Mouse (Mus musculus): Measurements from ENCODE around the gene Ubr3. TPM values are rescaled to one million over a fixed set of nuclear protein-coding genes. Genes with fewer than 3 reads are reported as not detected.

The Ubr3 gene
- total and polyA plus RNA-seq, 3 experiments, result 16.0 to 35.8 (median 17.9) TPM

DNA sequence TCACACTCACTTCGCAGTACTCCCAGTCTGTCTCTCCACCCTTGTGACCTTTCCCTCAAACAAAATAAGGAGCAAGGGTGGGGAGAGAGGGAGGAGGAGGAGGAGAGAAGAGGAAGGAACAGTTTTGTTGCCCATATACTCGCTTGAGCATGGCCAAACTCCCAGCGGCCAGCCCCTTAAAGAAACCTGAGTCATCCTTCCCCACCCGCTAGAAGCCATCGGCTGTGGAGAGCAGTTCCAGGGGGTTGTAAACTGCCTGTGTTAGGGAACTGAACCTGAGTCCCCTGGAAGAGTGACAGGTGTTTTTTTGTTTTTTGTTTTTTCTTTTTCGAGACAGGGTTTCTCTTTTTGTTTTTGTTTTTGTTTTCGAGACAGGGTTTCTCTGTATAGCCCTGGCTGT is 6.2 kb upstream of the Ubr3 start:
- Histone ChIP-seq H3K27me3 (replicated peaks) (no peaks in the 10 kb centered on the region), H3K4me3 (replicated peaks in 1 of 3; ENCODE audit: low read depth in 2 of 3, low read length in 2 of 3, poor library complexity in 1 of 3) (no peak overlapping the region), H3K9me3 (replicated peaks; ENCODE audit: low read length) (no peaks in the 10 kb centered on the region), H3K27ac (ENCODE audit: insufficient read depth, low read depth) (no peak overlapping the region), H3K4me1 (ENCODE audit: control insufficient read depth in 1 of 2, insufficient read depth in 2 of 2) (peaks cover 0 to 11% of the 10 kb centered on the region in 2 experiments; a peak in 2 of 4 replicates), H3K4me2 (ENCODE audit: insufficient read depth, low read depth, poor library complexity, severe bottlenecking) (no peak overlapping the region), H3K9ac (ENCODE audit: insufficient read depth, low read depth) (no peak overlapping the region), H3K36me3 (replicated peaks in 1 of 2; ENCODE audit: control insufficient read depth in 1 of 2, insufficient read depth in 1 of 2, low read length in 1 of 2) (no peaks in the 10 kb centered on the region), H3K79me2 (replicated peaks; ENCODE audit: control insufficient read depth, extremely low read depth, insufficient read depth, poor library complexity, severe bottlenecking) (no peaks in the 10 kb centered on the region)
- TF ChIP-seq MAFK (IDR thresholded peaks at IDR 0.05; ENCODE audit: insufficient replicate concordance, low read length) (0 out of 2 replicates have a peak, but pooled peaks have one; percentile 17), CHD2 (IDR thresholded peaks at IDR 0.05; ENCODE audit: low read length) (no peak)
- dilution Hi-C loops (cut with MboI; ENCODE audit: extremely low pct_ligation_motif_present, extremely low pct_unique_long_range_greater_than_20kb, low sequenced_read_pairs), result no loop called here
- DNase-seq (ENCODE audit: extremely low read depth), result no peak
- in situ Hi-C loops (cut with MboI; ENCODE audit: low pct_ligation_motif_present, low pct_unique_long_range_greater_than_20kb, low sequenced_read_pairs), result no loop called here

DNA sequence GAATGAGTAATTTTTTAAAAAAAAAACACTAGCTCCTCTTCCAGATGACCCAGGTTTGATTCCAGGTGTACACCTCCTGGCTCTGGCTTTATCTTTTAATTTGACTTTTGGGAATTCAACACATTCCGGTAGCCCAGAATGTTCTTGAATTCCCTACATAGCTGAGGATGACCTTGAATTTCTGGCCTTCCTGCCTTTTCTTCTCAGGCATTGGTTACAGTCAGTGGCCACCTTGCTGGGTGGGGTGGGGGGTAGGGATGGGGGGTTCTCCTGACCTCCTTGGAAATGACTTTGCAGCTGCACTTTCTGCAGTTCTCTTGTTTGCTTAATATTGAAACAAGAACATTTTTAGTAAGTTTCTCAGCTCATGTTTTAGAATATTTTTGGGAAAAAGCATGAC is 3.9 kb upstream of the Ubr3 start:
- TF ChIP-seq MAFK (IDR thresholded peaks at IDR 0.05; ENCODE audit: insufficient replicate concordance, low read length) (no peak), HCFC1 (IDR thresholded peaks at IDR 0.05; ENCODE audit: low read depth, low read length) (no peak), CHD2 (IDR thresholded peaks at IDR 0.05; ENCODE audit: low read length) (no peak), MAZ (IDR thresholded peaks at IDR 0.05; ENCODE audit: low read depth, low read length) (no peak), EP300 (IDR thresholded peaks at IDR 0.05; ENCODE audit: low read length) (no peak), SMC3 (IDR thresholded peaks at IDR 0.05; ENCODE audit: low read depth, low read length) (no peak), MEF2A (IDR thresholded peaks at IDR 0.05; ENCODE audit: borderline replicate concordance, low read depth, low read length) (no peak), SIN3A (IDR thresholded peaks at IDR 0.05; ENCODE audit: low read length) (no peak), PAX5 (IDR thresholded peaks at IDR 0.05; ENCODE audit: low read length) (no peak), JUND (conservative IDR thresholded peaks at IDR 0.05; ENCODE audit: low read depth, low read length) (no peak), ETS1 (conservative IDR thresholded peaks at IDR 0.05; ENCODE audit: low read depth, low read length) (no peak), ZKSCAN1 (IDR thresholded peaks at IDR 0.05; ENCODE audit: borderline replicate concordance, low read depth, low read length) (no peak), KAT2A (IDR thresholded peaks at IDR 0.05; ENCODE audit: insufficient replicate concordance, low read length) (no peak)
- Histone ChIP-seq H3K27ac (ENCODE audit: insufficient read depth, low read depth) (no peak overlapping the region), H3K4me3 (replicated peaks in 1 of 3; ENCODE audit: low read depth in 2 of 3, low read length in 2 of 3, poor library complexity in 1 of 3) (no peak overlapping the region), H3K36me3 (replicated peaks in 1 of 2; ENCODE audit: control insufficient read depth in 1 of 2, insufficient read depth in 1 of 2, low read length in 1 of 2) (no peaks in the 10 kb centered on the region), H3K27me3 (replicated peaks) (no peaks in the 10 kb centered on the region), H3K9me3 (replicated peaks; ENCODE audit: low read length) (no peaks in the 10 kb centered on the region), H3K9ac (ENCODE audit: insufficient read depth, low read depth) (no peak overlapping the region), H3K79me2 (replicated peaks; ENCODE audit: control insufficient read depth, extremely low read depth, insufficient read depth, poor library complexity, severe bottlenecking) (peaks cover 10% of the 10 kb centered on the region), H3K4me1 (ENCODE audit: control insufficient read depth in 1 of 2, insufficient read depth in 2 of 2) (peaks cover 0 to 8% of the 10 kb centered on the region in 2 experiments; a peak in 2 of 4 replicates), H3K4me2 (ENCODE audit: insufficient read depth, low read depth, poor library complexity, severe bottlenecking) (no peak overlapping the region)
- no peak for DNase-seq (ENCODE audit: extremely low read depth)
- in situ Hi-C loops (cut with MboI; ENCODE audit: low pct_ligation_motif_present, low pct_unique_long_range_greater_than_20kb, low sequenced_read_pairs), result no loop called here
- dilution Hi-C loops (cut with MboI; ENCODE audit: extremely low pct_ligation_motif_present, extremely low pct_unique_long_range_greater_than_20kb, low sequenced_read_pairs), result no loop called here

DNA sequence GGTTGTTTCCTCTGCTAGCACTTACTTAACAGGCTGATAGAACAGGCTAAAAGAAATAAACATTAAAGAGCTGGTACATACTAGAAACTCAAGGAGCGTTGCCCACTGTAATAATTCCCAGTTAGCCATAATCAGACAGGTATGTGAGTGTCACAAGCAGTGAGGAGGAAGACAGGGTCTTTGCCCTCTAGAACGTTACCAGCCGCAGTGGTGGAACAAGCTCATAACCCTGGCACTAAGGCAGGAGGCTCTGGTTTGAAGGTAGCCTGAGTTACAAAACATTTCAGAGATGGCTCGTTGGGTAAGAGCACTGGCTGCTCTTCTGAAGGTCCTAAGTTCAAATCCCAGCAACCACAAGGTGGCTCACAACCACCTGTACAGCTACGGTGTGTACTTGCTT is 3.2 kb upstream of the Ubr3 start:
- Histone ChIP-seq H3K27ac (ENCODE audit: insufficient read depth, low read depth) (no peak overlapping the region), H3K9ac (ENCODE audit: insufficient read depth, low read depth) (no peak overlapping the region), H3K4me1 (ENCODE audit: control insufficient read depth in 1 of 2, insufficient read depth in 2 of 2) (peaks cover 0 to 9% of the 10 kb centered on the region in 2 experiments; a peak in 2 of 4 replicates), H3K4me2 (ENCODE audit: insufficient read depth, low read depth, poor library complexity, severe bottlenecking) (no peak overlapping the region), H3K27me3 (replicated peaks) (no peaks in the 10 kb centered on the region), H3K9me3 (replicated peaks; ENCODE audit: low read length) (no peaks in the 10 kb centered on the region), H3K4me3 (replicated peaks in 1 of 3; ENCODE audit: low read depth in 2 of 3, low read length in 2 of 3, poor library complexity in 1 of 3) (no peak overlapping the region), H3K36me3 (replicated peaks in 1 of 2; ENCODE audit: control insufficient read depth in 1 of 2, insufficient read depth in 1 of 2, low read length in 1 of 2) (no peaks in the 10 kb centered on the region), H3K79me2 (replicated peaks; ENCODE audit: control insufficient read depth, extremely low read depth, insufficient read depth, poor library complexity, severe bottlenecking) (peaks cover 17% of the 10 kb centered on the region)
- dilution Hi-C loops (cut with MboI; ENCODE audit: extremely low pct_ligation_motif_present, extremely low pct_unique_long_range_greater_than_20kb, low sequenced_read_pairs) (no loop called here), in situ Hi-C loops (cut with MboI; ENCODE audit: low pct_ligation_motif_present, low pct_unique_long_range_greater_than_20kb, low sequenced_read_pairs) (no loop called here)
- no peak for TF ChIP-seq MAX (IDR thresholded peaks at IDR 0.05; ENCODE audit: low read length)
- no peak for TF ChIP-seq NELFE (IDR thresholded peaks at IDR 0.05; ENCODE audit: low read depth, low read length)
- no peak for TF ChIP-seq CTCF (conservative IDR thresholded peaks at IDR 0.05 in 1 of 2, IDR thresholded peaks at IDR 0.05 in 1 of 2; ENCODE audit: low read depth in 2 of 2, low read length in 2 of 2)
- TF ChIP-seq NRF1 (IDR thresholded peaks at IDR 0.05; ENCODE audit: low read depth, low read length), result no peak
- no peak for TF ChIP-seq SMC3 (IDR thresholded peaks at IDR 0.05; ENCODE audit: low read depth, low read length)
- no peak for TF ChIP-seq MAZ (IDR thresholded peaks at IDR 0.05; ENCODE audit: low read depth, low read length)
- no peak for TF ChIP-seq JUN (IDR thresholded peaks at IDR 0.05; ENCODE audit: insufficient read depth, low read depth, low read length)
- TF ChIP-seq TBP (conservative IDR thresholded peaks at IDR 0.05; ENCODE audit: low read depth, low read length), result no peak
- no peak for TF ChIP-seq UBTF (IDR thresholded peaks at IDR 0.05; ENCODE audit: low read depth, low read length)
- no peak for TF ChIP-seq HCFC1 (IDR thresholded peaks at IDR 0.05; ENCODE audit: low read depth, low read length)
- TF ChIP-seq POLR2A (IDR thresholded peaks at IDR 0.05; ENCODE audit: low read depth, low read length), result no peak
- TF ChIP-seq GABPA (IDR thresholded peaks at IDR 0.05; ENCODE audit: insufficient replicate concordance, low read depth, low read length), result no peak
- TF ChIP-seq CHD1 (IDR thresholded peaks at IDR 0.05; ENCODE audit: low read depth, low read length), result no peak
- no peak for TF ChIP-seq ETS1 (conservative IDR thresholded peaks at IDR 0.05; ENCODE audit: low read depth, low read length)
- DNase-seq (ENCODE audit: extremely low read depth), result no peak
